Mouse (Mus musculus): ENCODE measurements around the gene Spryd3.

DNA sequence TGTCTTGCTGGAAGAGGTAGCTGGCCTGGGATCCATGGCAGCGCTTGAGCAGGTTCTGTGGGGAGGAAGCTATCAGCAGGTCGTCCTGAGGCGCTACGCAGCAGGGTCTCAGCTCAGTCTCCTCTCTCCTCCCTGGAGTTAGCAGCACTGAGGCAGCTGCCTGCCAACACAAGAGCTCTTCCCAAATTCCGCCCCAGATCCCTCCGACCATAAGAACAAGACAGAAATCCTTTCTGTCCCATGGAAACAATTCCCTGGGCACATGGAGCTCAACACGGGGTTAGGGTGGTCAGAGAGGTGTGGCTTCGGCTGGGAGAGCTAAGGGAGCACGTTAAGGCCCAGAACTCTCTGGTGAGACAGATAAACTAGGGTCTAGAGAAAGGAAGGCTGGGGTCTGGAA, 43.1 kb upstream of the Spryd3 start:
- TF ChIP-seq CTCF (IDR thresholded peaks at IDR 0.05; ENCODE audit: borderline replicate concordance, insufficient read depth, low read length) (no peak), POLR2A (IDR thresholded peaks at IDR 0.05; ENCODE audit: low read depth, low read length) (no peak)

Data from embryonic fibroblast, embryonic 13.5 days (primary cell).